ENCODE assay signal across 8 mouse cellular contexts in the genomic region with DNA sequence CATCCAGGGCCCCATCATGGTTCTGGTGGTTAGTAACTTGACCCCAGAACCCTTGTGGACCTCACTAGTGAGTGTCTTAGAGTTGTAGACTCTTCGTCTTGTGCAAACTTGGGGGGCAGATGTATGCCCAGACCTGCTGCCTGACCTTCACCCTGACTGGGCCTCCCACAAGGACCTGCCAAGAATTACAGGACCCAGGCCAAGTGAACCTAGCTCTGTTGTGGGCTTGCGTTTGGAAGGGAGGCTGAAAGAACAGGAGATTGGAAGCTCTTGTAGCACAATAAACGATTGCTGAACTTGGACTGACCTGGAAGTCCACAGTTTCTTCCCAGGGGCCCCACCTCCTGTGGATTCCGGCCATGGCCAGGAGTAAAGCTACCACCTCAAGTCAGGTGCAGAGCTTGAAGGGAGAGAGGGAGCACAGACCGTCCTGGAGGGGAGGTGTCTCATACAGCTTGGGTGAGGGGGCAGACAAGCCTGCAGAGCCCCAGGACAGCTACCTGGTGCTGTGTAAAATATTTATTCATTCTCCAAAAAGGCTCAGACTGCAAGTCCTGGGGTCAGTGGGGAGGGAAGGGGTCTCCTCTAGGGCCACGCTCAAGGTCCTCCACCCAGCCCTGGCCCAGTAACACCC. TPM values are rescaled to one million over a fixed set of nuclear protein-coding genes. Genes with fewer than 3 reads are reported as not detected.
DNase-seq lines count a peak whose midpoint lies in the region; ATAC-seq and TF ChIP-seq lines count a peak whose summit lies in the region.

No protein-coding gene starts in this region.

- H3K4me3 ChIP-seq in cerebellum, adult 2 months (replicated peaks; ENCODE audit: insufficient read depth, low read depth, low read length), result peak overlapping the region; percentile 81
- peak overlapping the region; percentile 86 for H3K4me3 ChIP-seq in embryonic facial prominence, embryonic 13.5 days
- peak overlapping the region; percentile 74 for H3K4me3 ChIP-seq in hindbrain, embryonic 16.5 days (ENCODE audit: low read length)
- peak overlapping the region; percentile 72 for H3K4me3 ChIP-seq in liver, embryonic 15.5 days (replicated peaks)
- H3K4me3 ChIP-seq in stomach, postnatal 0 days (ENCODE audit: low read depth, low read length), result peak overlapping the region; percentile 78

- no peak for ATAC-seq in embryonic facial prominence, embryonic 13.5 days (ENCODE audit: insufficient number of reproducible peaks, insufficient read depth, low FRiP score, low TSS enrichment, low read depth)
- ATAC-seq in hindbrain, embryonic 16.5 days, result no peak
- no peak for ATAC-seq in liver, embryonic 15.5 days (ENCODE audit: insufficient read depth)
- ATAC-seq in stomach, postnatal 0 days (ENCODE audit: low FRiP score, low TSS enrichment), result no peak

- no peak for TF ChIP-seq CTCF in cerebellum, adult 2 months (IDR thresholded peaks at IDR 0.05; ENCODE audit: borderline replicate concordance, insufficient read depth, low read depth, low read length)
- TF ChIP-seq CTCF in stomach, postnatal 0 days (IDR thresholded peaks at IDR 0.05; ENCODE audit: low read depth), result no peak

- H3K9me3 ChIP-seq in embryonic facial prominence, embryonic 13.5 days, result no peaks in the 10 kb centered on the region
- no peaks in the 10 kb centered on the region for H3K9me3 ChIP-seq in hindbrain, embryonic 16.5 days (ENCODE audit: control insufficient read depth, low read length)
- H3K9me3 ChIP-seq in liver, embryonic 15.5 days (replicated peaks), result no peaks in the 10 kb centered on the region
- H3K9me3 ChIP-seq in stomach, postnatal 0 days (ENCODE audit: control insufficient read depth, low read length), result no peaks in the 10 kb centered on the region

- peaks cover 50% of the 10 kb centered on the region for H3K4me1 ChIP-seq in cerebellum, adult 2 months (ENCODE audit: control insufficient read depth, insufficient read depth, low read length)
- H3K4me1 ChIP-seq in embryonic facial prominence, embryonic 13.5 days, result peaks cover 72% of the 10 kb centered on the region
- H3K4me1 ChIP-seq in hindbrain, embryonic 16.5 days (ENCODE audit: control insufficient read depth, insufficient read depth, low read depth, low read length), result peaks cover 74% of the 10 kb centered on the region
- H3K4me1 ChIP-seq in liver, embryonic 15.5 days (replicated peaks), result peaks cover 91% of the 10 kb centered on the region
- peaks cover 31% of the 10 kb centered on the region for H3K4me1 ChIP-seq in stomach, postnatal 0 days (replicated peaks; ENCODE audit: control insufficient read depth, insufficient read depth)

- no peaks in the 10 kb centered on the region for H3K27me3 ChIP-seq in cerebellum, adult 2 months (ENCODE audit: control insufficient read depth, insufficient read depth, low read length)
- no peaks in the 10 kb centered on the region for H3K27me3 ChIP-seq in embryonic facial prominence, embryonic 13.5 days
- H3K27me3 ChIP-seq in hindbrain, embryonic 16.5 days (replicated peaks; ENCODE audit: control insufficient read depth, insufficient read depth, low read length), result no peaks in the 10 kb centered on the region
- no peaks in the 10 kb centered on the region for H3K27me3 ChIP-seq in liver, embryonic 15.5 days
- H3K27me3 ChIP-seq in stomach, postnatal 0 days (ENCODE audit: control insufficient read depth, insufficient read depth, low read length), result no peaks in the 10 kb centered on the region

- peak overlapping the region; percentile 93 for H3K9ac ChIP-seq in embryonic facial prominence, embryonic 13.5 days
- H3K9ac ChIP-seq in hindbrain, embryonic 16.5 days (ENCODE audit: low read depth, low read length), result peak overlapping the region; percentile 77
- peak overlapping the region; percentile 71 for H3K9ac ChIP-seq in liver, embryonic 15.5 days
- H3K9ac ChIP-seq in stomach, postnatal 0 days (ENCODE audit: low read length), result peak overlapping the region; percentile 80

- no peak for TF ChIP-seq POLR2A in cerebellum, adult 2 months (IDR thresholded peaks at IDR 0.05; ENCODE audit: borderline replicate concordance, insufficient read depth, low read length)

- no peak for DNase-seq in cerebellum, adult 2 months
- DNase-seq in cerebellum, adult 11 months, result no peak
- no peak for DNase-seq in stomach, postnatal 0 days (ENCODE audit: low spot score)
- DNase-seq in left cerebral cortex, adult 8-10 months (ENCODE audit: low spot score in 2 of 2), result no peak
- DNase-seq in thymus, postnatal 10 days (ENCODE audit: low spot score in 2 of 2), result no peak

- no peak for TF ChIP-seq EP300 in stomach, postnatal 0 days (optimal IDR thresholded peaks at IDR 0.05)

- 16% methylated on average over 6 of the region's 6 CpGs for WGBS in cerebellum, adult 2 months
- WGBS in embryonic facial prominence, embryonic 13.5 days, result 50% methylated on average over 6 of the region's 6 CpGs
- WGBS in hindbrain, embryonic 16.5 days, result 49% methylated on average over 6 of the region's 6 CpGs
- WGBS in liver, embryonic 15.5 days (ENCODE audit: insufficient replicate concordance), result 33% methylated on average over 6 of the region's 6 CpGs
- WGBS in stomach, postnatal 0 days, result 9% methylated on average over 6 of the region's 6 CpGs

- peaks cover 52% of the 10 kb centered on the region for H3K36me3 ChIP-seq in embryonic facial prominence, embryonic 13.5 days
- peaks cover 21% of the 10 kb centered on the region for H3K36me3 ChIP-seq in hindbrain, embryonic 16.5 days (ENCODE audit: control insufficient read depth, insufficient read depth, low read length)
- peaks cover 46% of the 10 kb centered on the region for H3K36me3 ChIP-seq in liver, embryonic 15.5 days (replicated peaks)
- peaks cover 13% of the 10 kb centered on the region for H3K36me3 ChIP-seq in stomach, postnatal 0 days (ENCODE audit: control insufficient read depth, insufficient read depth, low read length)

- peak overlapping the region; percentile 95; the same call in 1 of the 2 replicates for H3K27ac ChIP-seq in cerebellum, adult 2 months (ENCODE audit: insufficient read depth, low read length)
- peak overlapping the region; percentile 95 for H3K27ac ChIP-seq in embryonic facial prominence, embryonic 13.5 days
- peak overlapping the region; percentile 98 for H3K27ac ChIP-seq in hindbrain, embryonic 16.5 days (ENCODE audit: low read depth, low read length)
- peak overlapping the region; percentile 90 for H3K27ac ChIP-seq in liver, embryonic 15.5 days (replicated peaks)
- peak overlapping the region; percentile 98 for H3K27ac ChIP-seq in stomach, postnatal 0 days (replicated peaks)

- peak overlapping the region; percentile 98 for H3K4me2 ChIP-seq in embryonic facial prominence, embryonic 13.5 days
- peak overlapping the region; percentile 78 for H3K4me2 ChIP-seq in hindbrain, embryonic 16.5 days (ENCODE audit: low read length)
- H3K4me2 ChIP-seq in liver, embryonic 15.5 days, result peak overlapping the region; percentile 92
- peak overlapping the region; percentile 88 for H3K4me2 ChIP-seq in stomach, postnatal 0 days (replicated peaks; ENCODE audit: low read depth)

RNA-seq across cellular contexts. Expression of a gene that starts 0.9 kb away (rescaled TPM):
- polyA plus RNA-seq in cerebellum, adult 2 months (2012; rRNA removed), result 326 and 333 TPM in 2 replicates
- polyA plus RNA-seq in embryonic facial prominence, embryonic 13.5 days (2015; fragmentation: Nextera tagmentation; extraction: Ambion mirVana), result 319 and 353 TPM in 2 replicates
- 397 and 428 TPM in 2 replicates for polyA plus RNA-seq in hindbrain, embryonic 16.5 days (2015; fragmentation: Nextera tagmentation; extraction: Ambion mirVana)
- 114 and 130 TPM in 2 replicates for polyA plus RNA-seq in liver, embryonic 15.5 days (2015; fragmentation: Nextera tagmentation; extraction: Ambion mirVana)
- 215 and 224 TPM in 2 replicates for polyA plus RNA-seq in stomach, postnatal 0 days (2015; fragmentation: Nextera tagmentation; extraction: Ambion mirVana)
- 100 to 1,000 TPM; 168 to 175 (median 172) TPM for total RNA-seq in left cerebral cortex, adult 8-10 months (2022)

RNA-seq across cellular contexts. Expression of a gene that starts 3.0 kb away (rescaled TPM):
- polyA plus RNA-seq in cerebellum, adult 2 months (2012; rRNA removed), result 111 and 119 TPM in 2 replicates
- 1.4 and 2.7 TPM in 2 replicates for polyA plus RNA-seq in embryonic facial prominence, embryonic 13.5 days (2015; fragmentation: Nextera tagmentation; extraction: Ambion mirVana)
- polyA plus RNA-seq in hindbrain, embryonic 16.5 days (2015; fragmentation: Nextera tagmentation; extraction: Ambion mirVana), result 61.6 and 73.4 TPM in 2 replicates
- 0.25 and 0.48 TPM in 2 replicates for polyA plus RNA-seq in liver, embryonic 15.5 days (2015; fragmentation: Nextera tagmentation; extraction: Ambion mirVana)
- 3.1 and 4.3 TPM in 2 replicates for polyA plus RNA-seq in stomach, postnatal 0 days (2015; fragmentation: Nextera tagmentation; extraction: Ambion mirVana)
- total RNA-seq in left cerebral cortex, adult 8-10 months (2022), result 10 to 100 TPM; 32.6 to 42.3 (median 37.5) TPM

RNA-seq across cellular contexts. Expression of a gene that starts 5.4 kb away (rescaled TPM):
- 65.8 and 75.2 TPM in 2 replicates for polyA plus RNA-seq in cerebellum, adult 2 months (2012; rRNA removed)
- 48.3 and 52.8 TPM in 2 replicates for polyA plus RNA-seq in embryonic facial prominence, embryonic 13.5 days (2015; fragmentation: Nextera tagmentation; extraction: Ambion mirVana)
- 51.0 and 55.4 TPM in 2 replicates for polyA plus RNA-seq in hindbrain, embryonic 16.5 days (2015; fragmentation: Nextera tagmentation; extraction: Ambion mirVana)
- 19.6 and 25.2 TPM in 2 replicates for polyA plus RNA-seq in liver, embryonic 15.5 days (2015; fragmentation: Nextera tagmentation; extraction: Ambion mirVana)
- 29.7 and 31.5 TPM in 2 replicates for polyA plus RNA-seq in stomach, postnatal 0 days (2015; fragmentation: Nextera tagmentation; extraction: Ambion mirVana)
- total RNA-seq in left cerebral cortex, adult 8-10 months (2022), result 10 to 100 TPM; 52.6 to 63.8 (median 56.4) TPM

RNA-seq across cellular contexts. Expression of a gene that starts 7.5 kb away (rescaled TPM):
- 42.9 and 45.9 TPM in 2 replicates for polyA plus RNA-seq in cerebellum, adult 2 months (2012; rRNA removed)
- 1.3 and 2.9 TPM in 2 replicates for polyA plus RNA-seq in embryonic facial prominence, embryonic 13.5 days (2015; fragmentation: Nextera tagmentation; extraction: Ambion mirVana)
- 14.8 and 15.4 TPM in 2 replicates for polyA plus RNA-seq in hindbrain, embryonic 16.5 days (2015; fragmentation: Nextera tagmentation; extraction: Ambion mirVana)
- 0.46 and 0.52 TPM in 2 replicates for polyA plus RNA-seq in liver, embryonic 15.5 days (2015; fragmentation: Nextera tagmentation; extraction: Ambion mirVana)
- 1.8 and 2.3 TPM in 2 replicates for polyA plus RNA-seq in stomach, postnatal 0 days (2015; fragmentation: Nextera tagmentation; extraction: Ambion mirVana)
- 10 to 100 TPM; 19.4 to 25.5 (median 21.2) TPM for total RNA-seq in left cerebral cortex, adult 8-10 months (2022)

RNA-seq across cellular contexts. Expression of a gene that starts 10.6 kb away (rescaled TPM):
- 105 and 121 TPM in 2 replicates for polyA plus RNA-seq in cerebellum, adult 2 months (2012; rRNA removed)
- 26.4 and 31.4 TPM in 2 replicates for polyA plus RNA-seq in embryonic facial prominence, embryonic 13.5 days (2015; fragmentation: Nextera tagmentation; extraction: Ambion mirVana)
- 16.9 and 20.3 TPM in 2 replicates for polyA plus RNA-seq in hindbrain, embryonic 16.5 days (2015; fragmentation: Nextera tagmentation; extraction: Ambion mirVana)
- 10.8 and 12.6 TPM in 2 replicates for polyA plus RNA-seq in liver, embryonic 15.5 days (2015; fragmentation: Nextera tagmentation; extraction: Ambion mirVana)
- polyA plus RNA-seq in stomach, postnatal 0 days (2015; fragmentation: Nextera tagmentation; extraction: Ambion mirVana), result 10.7 and 13.2 TPM in 2 replicates
- 10 to 100 TPM; 59.9 to 86.5 (median 78.9) TPM for total RNA-seq in left cerebral cortex, adult 8-10 months (2022)

Comparison
In these comparisons a context has a peak if more than half of its experiments do, and no peak if none do; other contexts are left out.
1. RNA of a gene that starts 3.0 kb away (polyA plus RNA-seq): 111 to 119 TPM in cerebellum, adult 2 months and 61.6 to 73.4 TPM in hindbrain, embryonic 16.5 days; 3.1 to 4.3 TPM in stomach, postnatal 0 days, 1.4 to 2.7 TPM in embryonic facial prominence, embryonic 13.5 days and 0.25 to 0.48 TPM in liver, embryonic 15.5 days; every median in the first group is over 10 times any median in the second.
2. Peak in every context shown above with its lines, with median percentiles within 50 percentile points of each other: H3K27ac ChIP-seq, H3K4me3 ChIP-seq, H3K4me2 ChIP-seq and H3K9ac ChIP-seq.